ENCODE assay signal across 8 mouse cellular contexts in the genomic region with DNA sequence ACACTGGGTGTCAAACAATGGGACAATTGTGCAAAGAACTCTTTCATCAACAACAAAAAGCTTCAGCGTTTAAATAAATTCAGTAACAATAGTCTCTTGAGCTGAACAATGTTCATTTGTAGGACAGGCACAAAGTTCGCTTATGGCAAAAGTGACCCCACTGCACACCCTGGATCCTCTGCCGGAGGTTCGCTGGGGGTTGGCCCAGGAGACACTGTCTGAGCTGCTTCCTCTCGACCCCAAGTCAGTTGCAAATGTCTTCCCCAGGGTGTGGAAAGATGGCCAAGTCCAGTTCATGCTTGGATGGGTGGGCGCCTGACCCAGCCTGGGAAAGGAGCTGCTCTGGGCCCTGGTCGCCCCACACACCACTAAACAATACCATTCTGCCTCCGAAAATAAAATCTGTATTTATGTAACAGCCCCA. TPM values are rescaled to one million over a fixed set of nuclear protein-coding genes. Genes with fewer than 3 reads are reported as not detected.
DNase-seq lines count a peak whose midpoint lies in the region; ATAC-seq and TF ChIP-seq lines count a peak whose summit lies in the region.

No protein-coding gene starts in this region.

- H3K4me3 ChIP-seq in forebrain, embryonic 11.5 days (ENCODE audit: low read depth, low read length) = peak overlapping the region; percentile 83
- peak overlapping the region; percentile 94 for H3K4me3 ChIP-seq in intestine, embryonic 15.5 days (replicated peaks)
- H3K4me3 ChIP-seq in liver, embryonic 14.5 days (ENCODE audit: insufficient read depth in 1 of 2, low read depth in 2 of 2, low read length in 2 of 2) = peak overlapping the region; percentile 69 to 72
- H3K4me3 ChIP-seq in stomach, embryonic 16.5 days (replicated peaks; ENCODE audit: low read length) = peak overlapping the region; percentile 90

- DNase-seq in frontal cortex, postnatal 36 days (ENCODE audit: low spot score in 2 of 2) = peak; percentile 29 to 37
- DNase-seq in frontal cortex, postnatal 25 days (ENCODE audit: low spot score in 2 of 2) = no peak
- peak; percentile 42 for DNase-seq in R1 (ENCODE audit: low read depth, low spot score)
- DNase-seq in forebrain, embryonic 11.5 days (ENCODE audit: low spot score) = peak; percentile 64
- no peak for DNase-seq in liver, embryonic 14.5 days (ENCODE audit: low read depth in 3 of 3, low spot score in 3 of 3)

- H3K9me3 ChIP-seq in forebrain, embryonic 11.5 days (ENCODE audit: control insufficient read depth, low read length) = no peaks in the 10 kb centered on the region
- H3K9me3 ChIP-seq in intestine, embryonic 15.5 days = no peaks in the 10 kb centered on the region
- H3K9me3 ChIP-seq in liver, embryonic 14.5 days (ENCODE audit: control insufficient read depth, low read length) = no peaks in the 10 kb centered on the region
- H3K9me3 ChIP-seq in stomach, embryonic 16.5 days (replicated peaks; ENCODE audit: control insufficient read depth, low read length) = no peaks in the 10 kb centered on the region

- no peak for TF ChIP-seq EP300 in liver, embryonic 14.5 days (IDR thresholded peaks at IDR 0.05; ENCODE audit: low read depth)

- H3K27me3 ChIP-seq in forebrain, embryonic 11.5 days (ENCODE audit: control insufficient read depth, insufficient read depth, low read length) = no peaks in the 10 kb centered on the region
- no peaks in the 10 kb centered on the region for H3K27me3 ChIP-seq in intestine, embryonic 15.5 days (replicated peaks)
- H3K27me3 ChIP-seq in liver, embryonic 14.5 days (ENCODE audit: control insufficient read depth, insufficient read depth, low read length) = peaks cover 12% of the 10 kb centered on the region
- no peaks in the 10 kb centered on the region for H3K27me3 ChIP-seq in stomach, embryonic 16.5 days (ENCODE audit: control insufficient read depth, insufficient read depth, low read length)

- ATAC-seq in forebrain, embryonic 11.5 days (replicated peaks; ENCODE audit: low FRiP score) = no peak
- ATAC-seq in intestine, embryonic 15.5 days = no peak
- ATAC-seq in liver, embryonic 14.5 days (ENCODE audit: insufficient read depth) = no peak
- ATAC-seq in stomach, embryonic 16.5 days (ENCODE audit: insufficient read depth, low FRiP score) = no peak
- ATAC-seq in inflammation-experienced regulatory T-cells, adult 6 months = no peak

- H3K36me3 ChIP-seq in forebrain, embryonic 11.5 days (ENCODE audit: control insufficient read depth, insufficient read depth, low read length) = no peaks in the 10 kb centered on the region
- no peaks in the 10 kb centered on the region for H3K36me3 ChIP-seq in intestine, embryonic 15.5 days
- H3K36me3 ChIP-seq in liver, embryonic 14.5 days (replicated peaks; ENCODE audit: control insufficient read depth, insufficient read depth, low read depth) = no peaks in the 10 kb centered on the region
- no peaks in the 10 kb centered on the region for H3K36me3 ChIP-seq in stomach, embryonic 16.5 days (ENCODE audit: control insufficient read depth, insufficient read depth, low read length)

- no peak for TF ChIP-seq CTCF in liver, embryonic 14.5 days (IDR thresholded peaks at IDR 0.05; ENCODE audit: low read depth)

- no peak overlapping the region; the same call in 1 of the 2 replicates for H3K27ac ChIP-seq in forebrain, embryonic 11.5 days (ENCODE audit: low read depth, low read length)
- peak overlapping the region; percentile 99; the same call in 1 of the 2 replicates for H3K27ac ChIP-seq in intestine, embryonic 15.5 days
- H3K27ac ChIP-seq in liver, embryonic 14.5 days = no peak overlapping the region
- H3K27ac ChIP-seq in stomach, embryonic 16.5 days (ENCODE audit: low read length) = peak overlapping the region; percentile 98

- H3K4me1 ChIP-seq in forebrain, embryonic 11.5 days (replicated peaks; ENCODE audit: control insufficient read depth, insufficient read depth, low read length) = peaks cover 12% of the 10 kb centered on the region; the same call in 1 of the 2 replicates
- peaks cover 32% of the 10 kb centered on the region for H3K4me1 ChIP-seq in intestine, embryonic 15.5 days (replicated peaks)
- H3K4me1 ChIP-seq in liver, embryonic 14.5 days (replicated peaks; ENCODE audit: control insufficient read depth in 2 of 2, insufficient read depth in 2 of 2, low read length in 1 of 2) = peaks cover 3 to 9% of the 10 kb centered on the region in 2 experiments; a peak in 2 of 4 replicates
- peaks cover 30% of the 10 kb centered on the region for H3K4me1 ChIP-seq in stomach, embryonic 16.5 days (ENCODE audit: control insufficient read depth, insufficient read depth, low read length)

- WGBS in forebrain, embryonic 11.5 days = 12% methylated on average over 8 of the region's 8 CpGs
- 20% methylated on average over 8 of the region's 8 CpGs for WGBS in intestine, embryonic 15.5 days
- WGBS in liver, embryonic 14.5 days (ENCODE audit: insufficient replicate concordance) = 38% methylated on average over 8 of the region's 8 CpGs
- WGBS in stomach, embryonic 16.5 days = 20% methylated on average over 8 of the region's 8 CpGs

- H3K4me2 ChIP-seq in forebrain, embryonic 11.5 days (ENCODE audit: low read depth, low read length, severe bottlenecking) = peak overlapping the region; percentile 95
- H3K4me2 ChIP-seq in intestine, embryonic 15.5 days (replicated peaks) = peak overlapping the region; percentile 84
- H3K4me2 ChIP-seq in liver, embryonic 14.5 days (ENCODE audit: low read depth) = peak overlapping the region; percentile 68
- H3K4me2 ChIP-seq in stomach, embryonic 16.5 days (ENCODE audit: low read depth, low read length) = peak overlapping the region; percentile 89

- peak overlapping the region; percentile 97 for H3K9ac ChIP-seq in forebrain, embryonic 11.5 days (ENCODE audit: low read length)
- peak overlapping the region; percentile 97 for H3K9ac ChIP-seq in intestine, embryonic 15.5 days
- no peak overlapping the region; the same call in 1 of the 2 replicates for H3K9ac ChIP-seq in liver, embryonic 14.5 days (replicated peaks)
- peak overlapping the region; percentile 98 for H3K9ac ChIP-seq in stomach, embryonic 16.5 days (ENCODE audit: low read length)

RNA-seq across cellular contexts. Expression of a gene that starts 1.6 kb away (rescaled TPM):
- 55.1 and 58.3 TPM in 2 replicates for polyA plus RNA-seq in forebrain, embryonic 11.5 days (2014; fragmentation: Nextera tagmentation; extraction: Ambion mirVana)
- 32.2 and 32.4 TPM in 2 replicates for polyA plus RNA-seq in intestine, embryonic 15.5 days (2015; fragmentation: Nextera tagmentation; extraction: Ambion mirVana)
- polyA plus RNA-seq in liver, embryonic 14.5 days (2012; rRNA removed) = 14.1 and 15.2 TPM in 2 replicates
- polyA plus RNA-seq in liver, embryonic 14.5 days (2014; fragmentation: Nextera tagmentation; extraction: Ambion mirVana) = 6.3 and 6.9 TPM in 2 replicates
- polyA plus RNA-seq in stomach, embryonic 16.5 days (2015; fragmentation: Nextera tagmentation; extraction: Ambion mirVana) = 32.0 and 34.3 TPM in 2 replicates
- 1 to 10 TPM in 2 of 3 experiments, under 1 TPM in 1; 0.15 to 2.8 (median 1.7) TPM for polyA plus RNA-seq in inflammation-experienced regulatory T-cells, adult 6 months (2017; shearing (Covaris generic))

Comparison
In these comparisons a context has a peak if more than half of its experiments do, and no peak if none do; other contexts are left out.
1. DNase-seq: peak in frontal cortex, postnatal 36 days (2 of 2), R1 (single experiment) and forebrain, embryonic 11.5 days (single experiment); none in frontal cortex, postnatal 25 days (0 of 2) and liver, embryonic 14.5 days (0 of 3).
2. H3K27ac ChIP-seq: peak in intestine, embryonic 15.5 days (single experiment) and stomach, embryonic 16.5 days (single experiment); none in forebrain, embryonic 11.5 days (single experiment) and liver, embryonic 14.5 days (single experiment).
3. Peak in every context shown above with its lines, with median percentiles within 50 percentile points of each other: H3K4me2 ChIP-seq and H3K4me3 ChIP-seq.